Mouse (Mus musculus) limb, embryonic 13.5 days (tissue): Measurements from ENCODE around the gene Nemp2. TPM values are rescaled to one million over a fixed set of nuclear protein-coding genes. Genes with fewer than 3 reads are reported as not detected.

Source experiments
- polyA plus RNA-seq: library from polyadenylated mRNA; unstranded; fragments of >200 nt; fragmentation: Nextera tagmentation; extraction: Ambion mirVana; gene quantifications from 2 replicates; pipeline ENCODE4 v1.2.1, GENCODE M21; 2015

Gene Nemp2
- polyA plus RNA-seq, 1 experiment from 2014 or later, result 12.0 TPM

Other genes starting within 250 kb of the Nemp2 start
- 10.7 and 12.2 TPM in 2 replicates for gene Nab1, start 130.0 kb upstream of the Nemp2 start, polyA plus RNA-seq
- 1.1 and 1.3 TPM in 2 replicates for gene Mfsd6, start 96.8 kb downstream of the Nemp2 start, polyA plus RNA-seq
- 23.6 and 27.7 TPM in 2 replicates for gene Inpp1, start 187.0 kb downstream of the Nemp2 start, polyA plus RNA-seq
- gene Hibch, start 214.2 kb downstream of the Nemp2 start, polyA plus RNA-seq, result 25.8 and 27.2 TPM in 2 replicates